Mouse (Mus musculus) heart, adult 11 months (tissue): ENCODE measurements around the gene Ccdc184.

ENCODE experiments used
- DNase-seq: peaks from one replicate; pipeline ENCODE4 v3.0.0; 2022

The Ccdc184 gene

GRCm38 (mm10) chr15:98166963-98167644, at the start of gene Ccdc184:
TSS of gene Ccdc184 (plus strand) at chr15:98167158.
- DNase-seq = peak; percentile 72

- DNase-seq = peak; percentile 86
Measured at GRCm38 (mm10) chr15:98119363-98119762, 47.6 kb upstream of the Ccdc184 start.

- DNase-seq = peak; percentile 79
Measured at GRCm38 (mm10) chr15:98120831-98121230, 46.1 kb upstream of the Ccdc184 start.

GRCm38 (mm10) chr15:98131001-98131400, 36.0 kb upstream of the Ccdc184 start:
- peak; percentile 96 for DNase-seq

GRCm38 (mm10) chr15:98131451-98131850, 35.5 kb upstream of the Ccdc184 start:
- DNase-seq = no peak

GRCm38 (mm10) chr15:98131942-98132655, 34.9 kb upstream of the Ccdc184 start:
- peak; percentile 92 for DNase-seq

- peak; percentile 95 for DNase-seq
Measured at GRCm38 (mm10) chr15:98133471-98133870, 33.5 kb upstream of the Ccdc184 start.

GRCm38 (mm10) chr15:98134034-98134433, 32.9 kb upstream of the Ccdc184 start:
- DNase-seq = no peak

- DNase-seq = no peak
Measured at GRCm38 (mm10) chr15:98134666-98135065, 32.3 kb upstream of the Ccdc184 start.

- peak; percentile 82 for DNase-seq
Measured at GRCm38 (mm10) chr15:98135671-98136070, 31.3 kb upstream of the Ccdc184 start.

GRCm38 (mm10) chr15:98136871-98137270, 30.1 kb upstream of the Ccdc184 start:
- DNase-seq = peak; percentile 80

- DNase-seq = peak; percentile 59
Measured at GRCm38 (mm10) chr15:98139763-98140162, 27.2 kb upstream of the Ccdc184 start.

GRCm38 (mm10) chr15:98140809-98141208, 26.1 kb upstream of the Ccdc184 start:
- DNase-seq = peak; percentile 45

- DNase-seq = peak; percentile 70
Measured at GRCm38 (mm10) chr15:98142515-98142914, 24.4 kb upstream of the Ccdc184 start.

- DNase-seq = peak; percentile 79
Measured at GRCm38 (mm10) chr15:98144861-98145507, 22.0 kb upstream of the Ccdc184 start.

GRCm38 (mm10) chr15:98145559-98146181, 21.3 kb upstream of the Ccdc184 start:
- DNase-seq = peak; percentile 99

- peak; percentile 14 for DNase-seq
Measured at GRCm38 (mm10) chr15:98148356-98148755, 18.6 kb upstream of the Ccdc184 start.

- DNase-seq = peak; percentile 97
Measured at GRCm38 (mm10) chr15:98149166-98149602, 17.8 kb upstream of the Ccdc184 start.

GRCm38 (mm10) chr15:98152916-98153315, 14.0 kb upstream of the Ccdc184 start:
- peak; percentile 87 for DNase-seq

GRCm38 (mm10) chr15:98153625-98154024, 13.3 kb upstream of the Ccdc184 start:
- DNase-seq = peak; percentile 85

- peak; percentile 85 for DNase-seq
Measured at GRCm38 (mm10) chr15:98154146-98154545, 12.8 kb upstream of the Ccdc184 start.

- peak; percentile 61 for DNase-seq
Measured at GRCm38 (mm10) chr15:98154631-98155030, 12.3 kb upstream of the Ccdc184 start.

GRCm38 (mm10) chr15:98155272-98155671, 11.7 kb upstream of the Ccdc184 start:
- peak; percentile 19 for DNase-seq
